Mouse (Mus musculus): ENCODE data around the gene Dmkn.

GRCm38 (mm10) chr7:30803256-30803655 lies 39.7 kb downstream of the Dmkn start:
- TF ChIP-seq GATA1 (IDR thresholded peaks at IDR 0.05; ENCODE audit: low read length), result no peak
- no peak for TF ChIP-seq TAL1 (IDR thresholded peaks at IDR 0.05; ENCODE audit: low read length)
